Mouse (Mus musculus) Patski (cell line): ENCODE data around the gene Dennd1b. TPM values are rescaled to one million over a fixed set of nuclear protein-coding genes. Genes with fewer than 3 reads are reported as not detected.

Experiments used
- ATAC-seq: fragments of 100-300 bp; one replicate; pipeline ENCODE4 v1.8.0; 2021
- CTCF ChIA-PET: fragments of 350-600 bp; sonication (Branson Sonifier 250); formaldehyde crosslinking; loops from one replicate; lab custom pipeline; 2022; ENCODE audit warnings: inconsistent platforms; lab: Charles Lee
- POLR2A ChIA-PET: fragments of 350-600 bp; sonication (Branson Sonifier 250); formaldehyde crosslinking; loops from one replicate; lab custom pipeline; 2022; ENCODE audit warnings: antibody characterized with exemption, inconsistent platforms; lab: Charles Lee
- DNase-seq: peaks from one replicate; pipeline ENCODE4 v3.0.0-alpha.2; 2011; ENCODE audit warnings: low read depth, low spot score
- H3K27me3 ChIP-seq: fragments of 371-371 bp; one replicate; pipeline ENCODE4 v1.5.1; 2021
- CTCF ChIP-seq: fragments of 100-300 bp; IDR thresholded peaks from one replicate; pipeline ENCODE4 v1.5.1; 2021
- in situ Hi-C: fragments of 300-500 bp; cut with MboI; formaldehyde crosslinking; loops from 3 replicates; pipeline ENCODE4 v1.11.1; 2018; ENCODE audit warnings: low pct_unique_long_range_greater_than_20kb, mixed read lengths
- polyA plus RNA-seq: library from polyadenylated mRNA; unstranded; gene quantifications from one replicate; pipeline ENCODE4 v1.2.3, GENCODE M21; 2021

Gene Dennd1b
- polyA plus RNA-seq, 1 experiment from 2014 or later, result 12.3 TPM

DNA sequence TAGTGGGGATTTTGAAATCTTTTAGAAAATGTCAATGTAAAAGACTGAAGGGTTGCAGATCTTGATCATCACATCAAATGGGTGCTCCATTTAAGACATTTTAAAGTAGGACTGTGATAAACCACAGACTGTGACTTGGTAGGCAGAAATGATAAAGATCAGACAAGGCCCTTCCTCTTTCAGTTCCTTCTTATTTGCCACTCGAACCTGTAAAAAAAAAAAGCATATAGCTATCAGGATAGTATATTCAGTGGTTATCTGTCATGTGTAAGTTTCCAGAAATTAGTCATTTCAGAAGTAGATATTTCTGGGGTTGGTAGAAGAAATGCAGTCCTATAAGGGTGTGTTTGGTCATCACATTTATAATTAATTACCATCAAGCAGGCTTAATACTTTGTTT, 12.7 kb downstream of the Dennd1b start:
- ChIA-PET POLR2A (no interaction called here), CTCF (interaction anchor here (0.9 kb wide), 2 partner anchors 46 to 64 kb away, joined by 3 to 4 read pairs; no protein-coding TSS in a partner anchor)
- TF ChIP-seq CTCF, result no peak
- H3K27me3 ChIP-seq, result no peaks in the 10 kb centered on the region
- in situ Hi-C loops, result no loop called here
- DNase-seq (no peak), ATAC-seq (no peak)

- no peak for TF ChIP-seq CTCF
- CTCF ChIA-PET, result no interaction called here
- DNase-seq (no peak), ATAC-seq (no peak)
- in situ Hi-C loops, result no loop called here
- H3K27me3 ChIP-seq, result no peaks in the 10 kb centered on the region
- POLR2A ChIA-PET, result no interaction called here
Observed at GRCm38 (mm10) chr1:138982203-138982602, 19.0 kb downstream of the Dennd1b start.

GRCm38 (mm10) chr1:138982611-138983010, 19.4 kb downstream of the Dennd1b start:
- ATAC-seq, result no peak
- TF ChIP-seq CTCF, result no peak
- no peak for DNase-seq
- ChIA-PET POLR2A (no interaction called here), CTCF (interaction anchor here (1.9 kb wide), 1 partner anchor 10 kb away, joined by 6 read pairs; no protein-coding TSS in a partner anchor)
- H3K27me3 ChIP-seq, result no peaks in the 10 kb centered on the region
- in situ Hi-C loops, result no loop called here

- TF ChIP-seq CTCF, result no peak
- ChIA-PET CTCF (interaction anchor here (1.9 kb wide), 1 partner anchor 10 kb away, joined by 6 read pairs; no protein-coding TSS in a partner anchor), POLR2A (no interaction called here)
- DNase-seq (no peak), ATAC-seq (no peak)
- no peaks in the 10 kb centered on the region for H3K27me3 ChIP-seq
- in situ Hi-C loops, result no loop called here
Observed at GRCm38 (mm10) chr1:138983064-138983463, 19.8 kb downstream of the Dennd1b start.

- no peaks in the 10 kb centered on the region for H3K27me3 ChIP-seq
- ChIA-PET POLR2A (no interaction called here), CTCF (interaction anchor here (1.9 kb wide), 1 partner anchor 9 kb away, joined by 6 read pairs; no protein-coding TSS in a partner anchor)
- no peak for TF ChIP-seq CTCF
- in situ Hi-C loops, result no loop called here
- DNase-seq, result no peak
- ATAC-seq, result no peak
Observed at GRCm38 (mm10) chr1:138983465-138983864, 20.2 kb downstream of the Dennd1b start.

DNA sequence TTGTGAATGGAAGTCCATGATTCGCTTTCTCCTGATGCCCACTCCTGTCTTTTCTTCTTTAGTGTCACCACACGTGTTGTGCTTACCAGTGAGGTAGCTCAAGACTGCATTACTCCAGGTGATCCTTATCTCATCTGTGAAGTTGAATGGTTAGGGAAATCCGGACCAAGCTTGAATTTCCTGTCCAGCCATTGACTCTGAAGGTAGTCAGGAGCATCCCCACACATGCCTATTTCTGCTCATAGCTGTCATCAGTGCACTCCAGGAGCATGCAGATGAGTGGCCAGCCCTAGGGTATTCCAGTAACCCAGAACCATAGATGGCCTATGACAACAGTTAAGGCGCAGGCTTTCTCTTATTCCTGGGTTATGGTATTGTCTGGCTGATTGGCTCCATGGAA, 20.9 kb downstream of the Dennd1b start:
- in situ Hi-C loops, result no loop called here
- ATAC-seq (no peak), DNase-seq (no peak)
- POLR2A ChIA-PET, result no interaction called here
- H3K27me3 ChIP-seq, result no peaks in the 10 kb centered on the region
- CTCF ChIA-PET, result interaction anchor here (1.9 kb wide), 1 partner anchor 9 kb away, joined by 6 read pairs; no protein-coding TSS in a partner anchor
- no peak for TF ChIP-seq CTCF

DNA sequence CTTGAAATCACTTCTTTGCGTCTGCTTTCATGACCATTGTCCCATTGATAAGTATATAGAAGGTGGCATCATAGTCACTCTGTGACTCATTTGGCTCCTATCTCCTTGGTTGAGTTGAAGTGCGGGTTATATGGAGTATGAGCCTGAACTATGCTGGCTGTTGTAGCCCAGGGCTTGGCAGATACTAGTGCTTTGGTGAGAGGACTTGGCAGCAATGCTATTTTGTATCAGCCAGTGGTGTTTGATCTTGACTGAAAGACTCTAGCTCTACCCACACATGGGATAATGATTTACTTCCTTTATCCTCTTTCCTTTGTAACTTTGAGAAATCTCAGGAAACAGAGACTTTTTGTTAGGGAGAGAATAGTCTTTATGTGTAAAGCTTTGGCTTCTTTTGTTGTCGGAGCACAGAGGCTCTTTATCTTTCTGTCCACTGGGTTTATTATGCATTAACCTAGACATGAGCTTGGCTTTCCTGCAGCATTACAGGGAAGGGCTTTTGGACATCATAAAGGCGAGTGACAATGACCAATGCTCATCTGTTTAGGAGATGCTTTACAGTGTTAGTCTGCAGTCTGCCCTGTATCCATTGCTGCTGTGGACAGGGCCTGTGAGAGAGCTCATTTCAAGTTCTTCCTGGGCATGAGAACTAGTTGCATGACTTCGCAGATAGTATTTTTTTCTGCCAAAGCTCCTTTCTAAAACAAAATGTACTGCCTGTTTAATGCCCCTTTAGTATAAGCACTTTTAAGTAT, 29.3 kb downstream of the Dennd1b start:
- TF ChIP-seq CTCF, result no peak
- POLR2A ChIA-PET, result interaction anchor here (1.3 kb wide), 1 partner anchor 10 kb away, joined by 3 read pairs; no protein-coding TSS in a partner anchor
- H3K27me3 ChIP-seq, result no peaks in the 10 kb centered on the region
- in situ Hi-C loops, result no loop called here
- ATAC-seq (peak; percentile 74), DNase-seq (peak; percentile 42)
- CTCF ChIA-PET, result interaction anchor here (1.5 kb wide), 1 partner anchor 9 kb away, joined by 6 read pairs; no protein-coding TSS in a partner anchor

DNA sequence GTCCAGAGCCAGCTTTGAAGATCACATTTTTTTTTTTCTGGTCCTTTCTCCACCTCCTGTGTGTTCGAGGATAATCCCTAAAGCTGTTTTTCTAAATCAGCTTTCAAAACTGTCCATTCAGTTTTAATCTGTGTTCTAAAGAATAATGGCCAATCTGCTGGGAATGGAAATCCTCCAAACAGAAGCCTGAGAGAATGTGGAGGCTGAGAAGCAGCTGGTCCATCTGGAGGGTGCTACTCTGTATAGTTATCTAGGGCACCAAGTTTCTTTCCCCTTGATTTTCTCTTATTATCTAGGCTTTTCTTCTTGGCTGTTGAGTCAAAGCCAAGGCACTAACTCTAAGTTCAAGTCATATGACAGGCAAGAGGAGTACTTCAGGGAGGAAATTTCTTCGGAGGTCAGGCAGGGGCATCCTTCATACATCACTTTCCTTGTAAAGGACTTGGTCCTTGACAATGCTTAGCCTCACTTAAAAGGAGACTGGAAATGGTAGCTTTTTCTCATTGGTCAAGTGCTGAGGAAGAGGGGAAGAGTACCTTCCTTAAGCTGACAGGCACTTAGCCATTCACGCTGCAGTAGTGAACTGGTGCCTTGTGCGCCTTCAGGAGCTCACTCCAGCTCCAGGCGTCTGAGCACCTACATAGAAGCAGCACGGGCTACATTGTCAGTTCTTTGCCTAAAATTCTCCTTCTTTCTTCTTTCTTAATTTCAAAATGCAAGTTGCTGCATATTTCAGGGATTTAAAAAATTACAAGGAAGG, 32.6 kb downstream of the Dennd1b start:
- no peak for TF ChIP-seq CTCF
- POLR2A ChIA-PET, result interaction anchor here (0.7 kb wide), 1 partner anchor 21 kb away, joined by 3 read pairs; no protein-coding TSS in a partner anchor
- CTCF ChIA-PET, result interaction anchor here (0.8 kb wide), 1 partner anchor 19 kb away, joined by 3 read pairs; no protein-coding TSS in a partner anchor
- H3K27me3 ChIP-seq, result no peaks in the 10 kb centered on the region
- DNase-seq (no peak), ATAC-seq (no peak)
- in situ Hi-C loops, result no loop called here

DNA sequence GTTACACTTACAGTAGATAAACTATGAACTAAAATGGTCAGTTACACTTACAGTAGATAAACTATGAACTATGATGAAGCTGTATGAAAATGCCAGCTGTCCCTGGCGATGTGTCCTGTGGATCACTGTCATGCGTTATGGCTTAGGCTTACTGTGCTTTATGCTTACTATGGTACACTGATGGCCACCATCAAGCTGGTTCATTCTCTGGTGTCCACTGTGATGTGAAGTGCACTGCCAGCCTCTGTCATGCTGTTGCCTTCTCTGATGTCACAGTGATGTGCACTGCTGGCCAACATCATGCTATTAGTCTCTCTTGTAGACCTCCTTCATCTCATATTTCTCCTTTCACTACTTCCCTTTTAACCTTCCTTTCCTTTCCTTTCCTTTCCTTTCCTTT, 33.4 kb downstream of the Dennd1b start:
- POLR2A ChIA-PET, result no interaction called here
- DNase-seq (no peak), ATAC-seq (no peak)
- no peaks in the 10 kb centered on the region for H3K27me3 ChIP-seq
- TF ChIP-seq CTCF, result no peak
- in situ Hi-C loops, result no loop called here
- CTCF ChIA-PET, result interaction anchor here (0.8 kb wide), 1 partner anchor 18 kb away, joined by 3 read pairs; no protein-coding TSS in a partner anchor

DNA sequence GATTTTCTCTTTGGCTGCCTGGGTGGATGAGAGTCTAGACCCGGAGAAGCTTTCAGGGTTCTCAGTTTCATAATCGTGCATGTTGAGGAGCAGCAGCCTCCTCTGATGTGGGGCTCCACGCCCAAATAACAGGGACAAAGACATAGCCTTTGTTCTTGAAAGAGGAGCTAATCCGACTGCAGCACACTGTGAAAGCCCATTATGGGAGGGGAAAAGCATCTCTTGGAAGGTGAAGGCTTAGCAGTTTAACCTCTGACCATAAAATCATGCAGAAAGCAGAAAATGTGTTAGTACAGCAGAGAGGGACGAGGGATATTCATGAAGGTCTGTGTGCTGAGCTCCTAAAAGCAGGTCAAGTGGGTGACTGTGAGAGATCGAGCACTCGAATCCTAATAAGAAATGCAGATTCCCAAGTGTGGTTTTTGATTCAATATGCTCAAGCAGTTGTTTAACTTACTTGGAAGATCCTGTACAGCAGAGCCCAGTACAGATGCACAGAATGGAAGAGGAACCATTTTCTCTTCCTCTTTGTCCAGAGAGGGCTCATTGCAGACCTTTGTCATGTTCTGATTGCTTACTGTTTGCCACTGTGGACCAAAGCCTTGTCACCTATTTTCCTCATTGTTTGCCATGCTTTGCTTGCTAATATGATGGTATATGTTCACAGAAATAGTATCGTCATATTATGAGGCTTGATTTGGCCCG, 37.6 kb downstream of the Dennd1b start:
- no peak for ATAC-seq
- no peak for DNase-seq
- ChIA-PET POLR2A (interaction anchor here (1.0 kb wide), 1 partner anchor 9 kb away, joined by 3 read pairs; no protein-coding TSS in a partner anchor), CTCF (no interaction called here)
- TF ChIP-seq CTCF, result no peak
- in situ Hi-C loops, result no loop called here
- H3K27me3 ChIP-seq, result no peaks in the 10 kb centered on the region
